Mouse (Mus musculus) neural tube, embryonic 14.5 days (tissue): Measurements from ENCODE around the gene Igf2bp3. TPM values are rescaled to one million over a fixed set of nuclear protein-coding genes. Genes with fewer than 3 reads are reported as not detected.
A peak's percentile ranks its signal among the peaks of the same experiment; 100 is the strongest.

Source experiments
- ATAC-seq: fragments of 200-750 bp; cut with Nextera tagmentation; 2 replicates; pipeline ENCODE4 v1.8.0; 2017; ENCODE audit warnings: low read depth, mild to moderate bottlenecking, moderate TSS enrichment, moderate library complexity
- H3K27ac ChIP-seq: fragments of 300-500 bp; sonication (generic); 2 replicates; pipeline ENCODE4 v1.5.1; 2014; ENCODE audit warnings: low read depth, mild to moderate bottlenecking, control low read depth, low read length, moderate library complexity, mixed read lengths
- H3K27me3 ChIP-seq: fragments of 300-500 bp; sonication (generic); 2 replicates; pipeline ENCODE4 v1.6.1; 2014; ENCODE audit warnings: low read length; ENCODE audit not compliant: control insufficient read depth, insufficient read depth
- H3K36me3 ChIP-seq: fragments of 300-500 bp; sonication (generic); 2 replicates; pipeline ENCODE4 v1.6.1; 2014; ENCODE audit warnings: low read length, mixed read lengths; ENCODE audit not compliant: control insufficient read depth, insufficient read depth
- H3K4me1 ChIP-seq: fragments of 300-500 bp; sonication (generic); 2 replicates; pipeline ENCODE4 v1.6.1; 2014; ENCODE audit warnings: low read length; ENCODE audit not compliant: control insufficient read depth, insufficient read depth
- H3K4me2 ChIP-seq: fragments of 300-500 bp; sonication (generic); 2 replicates; pipeline ENCODE4 v1.6.1; 2014; ENCODE audit warnings: mild to moderate bottlenecking, low read depth, low read length, control low read depth
- H3K4me3 ChIP-seq: fragments of 300-500 bp; sonication (generic); 2 replicates; pipeline ENCODE4 v1.5.1; 2014; ENCODE audit warnings: low read depth, low read length, control low read depth, mixed read lengths
- H3K9ac ChIP-seq: fragments of 300-500 bp; sonication (generic); replicated peaks from 2 replicates; pipeline ENCODE4 v1.6.1; 2014; ENCODE audit warnings: low read depth, mild to moderate bottlenecking, control low read depth, low read length, mixed read lengths
- H3K9me3 ChIP-seq: fragments of 300-500 bp; sonication (generic); 2 replicates; pipeline ENCODE4 v1.6.1; 2016; ENCODE audit warnings: low read length; ENCODE audit not compliant: control insufficient read depth
- WGBS: fragments of 180-500 bp; shearing (Covaris S2); extraction: QIAGEN DNeasy Blood & Tissue Kit; methylation state at CpG from one replicate; pipeline ENCODE4 v1.1.7; 2014; 5-methylcytosine and 5-hydroxymethylcytosine counted together
- polyA plus RNA-seq: library from polyadenylated mRNA; unstranded; fragments of >200 nt; fragmentation: Nextera tagmentation; extraction: Ambion mirVana; gene quantifications from 2 replicates; pipeline ENCODE4 v1.2.1, GENCODE M21; 2014

The Igf2bp3 gene
- polyA plus RNA-seq, 1 experiment from 2014 or later: 26.9 TPM

DNA sequence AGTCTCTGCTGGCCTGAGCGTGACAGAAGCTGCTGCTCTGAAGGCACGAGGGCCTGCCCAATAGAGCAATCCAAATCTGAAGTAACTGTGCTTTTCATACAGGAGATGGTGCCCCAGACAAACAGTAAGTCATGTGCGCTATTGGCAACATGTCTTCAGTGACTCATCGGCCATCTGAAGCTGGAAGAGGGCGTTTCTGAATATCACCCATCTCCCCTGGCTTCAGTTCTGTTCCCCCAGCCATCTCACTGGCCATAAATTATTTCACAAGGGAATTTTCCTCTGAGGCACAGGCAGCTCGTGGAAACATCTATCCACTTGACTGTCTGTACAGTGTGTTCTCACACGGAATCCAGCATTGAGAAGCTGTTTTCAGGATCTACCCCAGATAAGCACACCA lies 118.3 kb downstream of the Igf2bp3 start:
- Histone ChIP-seq H3K27ac (no peak overlapping the region), H3K9me3 (no peaks in the 10 kb centered on the region), H3K36me3 (peaks cover 11% of the 10 kb centered on the region; the same call in 1 of the 2 replicates), H3K4me2 (no peak overlapping the region), H3K9ac (no peak overlapping the region), H3K4me1 (peaks cover 7% of the 10 kb centered on the region; the same call in 1 of the 2 replicates), H3K27me3 (no peaks in the 10 kb centered on the region), H3K4me3 (no peak overlapping the region)
- 67% methylated on average over 7 of the region's 7 CpGs for WGBS
- no peak; the same call in 1 of the 2 replicates for ATAC-seq

DNA sequence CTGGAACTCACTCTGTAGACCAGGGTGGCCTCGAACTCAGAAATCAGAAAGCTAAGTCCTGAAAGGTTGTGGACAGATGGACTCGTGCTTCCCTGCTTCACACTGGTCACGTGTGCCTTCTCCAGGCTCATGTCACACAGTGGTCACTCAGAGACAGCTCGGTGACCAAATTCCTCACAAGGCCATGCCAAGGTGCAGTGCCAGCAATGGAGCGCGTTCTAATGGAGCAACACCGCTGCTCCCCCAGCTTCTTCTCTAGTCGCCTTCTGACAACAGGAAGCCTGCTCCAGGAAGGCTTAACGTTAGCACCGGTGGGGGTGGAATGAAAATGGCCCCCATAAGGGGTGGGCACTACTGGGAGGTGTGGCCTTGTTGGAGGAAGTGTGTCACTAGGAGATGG lies 119.8 kb downstream of the Igf2bp3 start:
- Histone ChIP-seq H3K36me3 (peaks cover 22% of the 10 kb centered on the region; the same call in 1 of the 2 replicates), H3K4me1 (peaks cover 7% of the 10 kb centered on the region; the same call in 1 of the 2 replicates), H3K27me3 (no peaks in the 10 kb centered on the region), H3K9ac (no peak overlapping the region), H3K9me3 (no peaks in the 10 kb centered on the region), H3K4me3 (no peak overlapping the region), H3K27ac (no peak overlapping the region), H3K4me2 (no peak overlapping the region)
- WGBS: 90% methylated on average over 10 of the region's 10 CpGs
- ATAC-seq: no peak

DNA sequence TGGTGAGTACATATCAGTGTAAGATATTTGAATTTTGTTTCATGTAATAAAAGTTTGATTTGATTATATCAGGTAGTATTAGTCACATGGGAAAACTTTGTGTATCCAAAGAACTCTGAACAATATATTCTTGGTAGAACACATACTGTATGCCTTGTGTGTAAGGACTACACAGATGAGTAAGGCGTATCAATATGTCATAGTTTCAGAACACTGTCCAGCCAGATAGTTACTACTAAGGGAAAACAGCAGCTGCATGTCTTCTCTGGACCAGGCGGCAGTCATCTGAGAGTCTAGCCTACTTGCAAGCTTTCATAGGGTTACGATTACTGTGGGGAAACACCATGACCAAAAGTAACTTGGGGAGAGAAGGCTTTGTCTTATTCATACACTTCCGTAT lies 131.7 kb downstream of the Igf2bp3 start:
- H3K4me1 ChIP-seq: no peaks in the 10 kb centered on the region
- H3K9me3 ChIP-seq: no peaks in the 10 kb centered on the region
- no peak overlapping the region for H3K9ac ChIP-seq
- no peak overlapping the region for H3K27ac ChIP-seq
- H3K4me2 ChIP-seq: no peak overlapping the region
- no peaks in the 10 kb centered on the region for H3K27me3 ChIP-seq
- WGBS: 95% methylated on average over 4 of the region's 4 CpGs
- no peak overlapping the region for H3K4me3 ChIP-seq
- peaks cover 24% of the 10 kb centered on the region for H3K36me3 ChIP-seq
- ATAC-seq: no peak

DNA sequence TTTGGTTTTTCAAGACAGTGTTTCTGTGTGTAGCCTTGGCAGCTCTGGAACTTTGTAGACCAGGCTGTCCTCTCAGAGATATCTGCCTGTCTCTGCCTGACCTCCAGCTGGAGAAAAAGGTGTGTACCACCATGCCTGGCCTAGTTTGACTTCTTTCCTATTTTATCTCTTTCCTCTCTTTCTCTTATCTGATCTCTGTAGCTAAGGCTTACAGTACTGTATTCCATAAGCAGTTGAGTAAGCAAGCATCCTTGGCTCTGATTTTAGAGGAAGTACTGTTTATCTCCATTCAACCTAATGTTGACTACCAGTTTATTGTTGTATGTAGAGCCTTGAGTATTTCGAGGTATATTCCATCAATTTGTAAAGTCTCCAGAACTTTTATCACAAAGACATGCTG lies 135.4 kb downstream of the Igf2bp3 start:
- H3K4me2 ChIP-seq: no peak overlapping the region
- no peaks in the 10 kb centered on the region for H3K27me3 ChIP-seq
- no peak for ATAC-seq
- no peaks in the 10 kb centered on the region for H3K36me3 ChIP-seq
- 92% methylated on average over 1 of the region's 1 CpGs for WGBS
- H3K4me1 ChIP-seq: peaks cover 9% of the 10 kb centered on the region
- H3K27ac ChIP-seq: no peak overlapping the region
- H3K4me3 ChIP-seq: no peak overlapping the region
- H3K9me3 ChIP-seq: no peaks in the 10 kb centered on the region
- no peak overlapping the region for H3K9ac ChIP-seq

DNA sequence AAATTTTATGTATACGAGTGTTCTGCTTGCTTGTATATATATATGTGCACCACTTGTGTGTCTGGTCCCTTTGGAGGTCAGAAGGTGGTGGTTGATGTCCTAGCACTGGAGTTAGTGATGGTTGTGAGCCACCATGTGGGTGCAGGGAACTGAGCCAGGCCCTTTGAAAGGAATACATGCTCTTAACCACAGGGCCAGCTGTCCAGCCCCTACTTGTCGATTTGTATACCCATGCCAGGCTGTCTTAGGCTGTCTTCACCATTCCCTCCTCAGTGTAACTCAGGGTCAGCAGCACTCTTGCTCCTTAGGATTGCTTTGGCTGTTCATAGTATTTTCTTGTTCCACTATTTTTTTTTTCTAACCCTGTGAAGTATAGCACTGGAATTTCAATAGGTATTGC lies 136.9 kb downstream of the Igf2bp3 start:
- WGBS: 86% methylated on average over 2 of the region's 2 CpGs
- no peaks in the 10 kb centered on the region for H3K9me3 ChIP-seq

DNA sequence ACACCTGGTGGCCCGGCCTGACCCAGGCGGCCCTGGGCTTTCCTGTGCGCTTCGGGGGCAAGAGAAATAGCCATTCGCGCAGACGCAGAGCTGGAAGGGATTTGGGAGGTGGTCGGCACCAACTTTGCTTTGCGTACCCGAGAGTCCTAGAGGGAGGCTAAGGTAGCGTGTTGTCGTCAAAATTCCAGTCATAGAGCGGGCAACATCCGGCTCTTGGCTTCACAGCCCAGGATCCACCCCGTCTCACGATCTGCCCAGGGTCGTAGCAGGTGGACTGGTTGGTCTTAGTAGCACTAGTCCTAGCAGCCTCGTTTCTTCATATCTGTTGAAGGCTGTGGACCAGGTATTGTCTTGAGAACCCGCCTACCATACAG lies 140.7 kb downstream of the Igf2bp3 start:
- peak overlapping the region; percentile 95 for H3K9ac ChIP-seq
- peaks cover 9% of the 10 kb centered on the region for H3K4me1 ChIP-seq
- peak; percentile 60 for ATAC-seq

More for the DNA sequence above, 136.9 kb downstream of the Igf2bp3 start:
- H3K4me2 ChIP-seq: no peak overlapping the region
- no peak for ATAC-seq
- H3K4me1 ChIP-seq: peaks cover 9% of the 10 kb centered on the region
- no peak overlapping the region for H3K27ac ChIP-seq
- no peaks in the 10 kb centered on the region for H3K36me3 ChIP-seq
- H3K9ac ChIP-seq: no peak overlapping the region
- no peak overlapping the region for H3K4me3 ChIP-seq
- no peaks in the 10 kb centered on the region for H3K27me3 ChIP-seq

DNA sequence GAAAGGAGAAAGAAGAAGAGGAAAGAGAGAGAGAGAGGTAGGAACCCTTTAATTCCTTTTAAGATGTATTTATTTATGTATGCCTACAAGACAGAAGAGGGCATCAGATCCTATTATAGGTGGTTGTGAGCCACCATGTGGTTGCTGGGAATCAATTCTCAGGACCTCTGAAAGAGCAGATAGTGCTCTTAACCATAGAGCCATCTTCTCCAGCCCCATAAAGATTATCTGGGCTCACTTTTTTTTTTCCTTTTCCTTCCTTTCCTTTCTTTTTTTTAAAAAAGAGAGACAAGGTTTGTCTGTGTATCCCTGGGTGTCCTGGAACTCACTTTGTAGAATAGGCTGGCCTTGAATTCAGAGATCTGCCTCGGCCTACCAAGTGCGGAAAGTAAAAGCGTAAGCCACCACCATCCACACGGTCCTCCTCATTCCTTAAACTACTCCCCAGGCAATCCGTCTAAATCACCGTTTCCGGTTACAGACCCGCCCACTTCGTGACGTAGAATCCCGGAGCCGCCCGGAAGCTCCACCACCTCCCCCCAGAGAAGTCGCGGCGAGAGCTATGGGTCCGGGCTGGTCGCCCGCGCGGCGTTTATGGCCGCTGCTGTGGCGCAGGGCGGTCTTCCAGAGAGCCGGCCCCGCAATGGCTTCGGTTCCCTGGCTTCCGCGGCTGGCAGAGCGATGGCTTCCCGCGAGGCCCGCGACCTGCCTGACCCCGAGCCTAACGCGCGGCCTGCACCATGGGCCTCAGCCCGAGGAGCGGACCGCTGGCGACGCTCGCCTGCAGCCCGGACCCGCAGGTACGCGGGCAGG lies 141.2 kb downstream of the Igf2bp3 start, which contains the start of gene Malsu1:
TSS of gene Malsu1 (plus strand) at position 492 of the 813 bp plus-strand sequence.
- Histone ChIP-seq H3K27me3 (no peaks in the 10 kb centered on the region), H3K36me3 (no peaks in the 10 kb centered on the region), H3K4me1 (peaks cover 9% of the 10 kb centered on the region), H3K27ac (peak within 1 kb of the TSS; percentile 82), H3K9ac (peak within 1 kb of the TSS; percentile 95), H3K4me3 (peak within 1 kb of the TSS; percentile 100), H3K4me2 (peak within 1 kb of the TSS; percentile 96), H3K9me3 (no peaks in the 10 kb centered on the region)
- under 1% methylated on average over 49 of the region's 49 CpGs for WGBS
- peak; percentile 98 for ATAC-seq

More for the DNA sequence above, 140.7 kb downstream of the Igf2bp3 start:
- no peaks in the 10 kb centered on the region for H3K36me3 ChIP-seq
- H3K9me3 ChIP-seq: no peaks in the 10 kb centered on the region
- H3K4me3 ChIP-seq: peak overlapping the region; percentile 100
- WGBS: 1% methylated on average over 19 of the region's 19 CpGs
- peak overlapping the region; percentile 82 for H3K27ac ChIP-seq
- H3K4me2 ChIP-seq: peak overlapping the region; percentile 96
- H3K27me3 ChIP-seq: no peaks in the 10 kb centered on the region

DNA sequence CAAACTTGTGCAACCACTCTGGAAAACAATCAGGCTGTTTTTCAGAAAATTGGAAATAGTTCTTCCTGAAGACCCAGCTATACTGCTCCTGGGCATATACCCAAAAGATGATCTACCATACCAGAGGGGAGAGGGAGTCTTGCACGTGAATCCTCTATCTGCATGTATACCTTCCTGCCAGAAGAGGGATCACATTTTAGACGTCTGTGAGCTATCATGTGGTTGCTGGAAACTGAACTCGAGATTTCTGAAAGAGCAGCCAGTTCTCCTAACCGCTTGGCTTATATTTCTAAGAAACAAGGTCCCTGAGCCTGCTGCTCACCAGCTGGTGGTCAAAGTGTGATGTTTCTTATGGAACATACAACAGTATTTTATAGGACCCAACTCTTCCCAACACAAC lies 146.4 kb downstream of the Igf2bp3 start:
- Histone ChIP-seq H3K4me1 (no peaks in the 10 kb centered on the region), H3K9ac (no peak overlapping the region), H3K36me3 (no peaks in the 10 kb centered on the region), H3K9me3 (no peaks in the 10 kb centered on the region), H3K4me3 (no peak overlapping the region), H3K4me2 (no peak overlapping the region), H3K27me3 (no peaks in the 10 kb centered on the region), H3K27ac (no peak overlapping the region)
- WGBS: 52% methylated on average over 3 of the region's 4 CpGs
- ATAC-seq: no peak
